Mouse (Mus musculus) CH12.LX (cell line): ENCODE data around the gene Mmp15. TPM values are rescaled to one million over a fixed set of nuclear protein-coding genes. Genes with fewer than 3 reads are reported as not detected.
A peak's percentile ranks its signal among the peaks of the same experiment; 100 is the strongest.

Experiments
- DNase-seq: peaks from one replicate; pipeline ENCODE4 v3.0.0-alpha.2; 2013; ENCODE audit errors: extremely low read depth
- H3K27ac ChIP-seq: 2 replicates; pipeline ENCODE4 v1.5.1; 2012; ENCODE audit warnings: low read depth, mild to moderate bottlenecking, control low read depth, moderate library complexity; ENCODE audit not compliant: insufficient read depth
- H3K27me3 ChIP-seq: replicated peaks from 2 replicates; pipeline ENCODE3; 2012; ENCODE audit warnings: inconsistent platforms
- H3K36me3 ChIP-seq, 2 experiments: replicated peaks in 1 of 2; 2 replicates each; pipeline versions ENCODE3 to v1.6.1; 2012; ENCODE audit warnings: inconsistent platforms in 1 of 2, low read length in 1 of 2, mild to moderate bottlenecking in 1 of 2, mixed read lengths in 1 of 2, moderate library complexity in 1 of 2; ENCODE audit not compliant: control insufficient read depth in 1 of 2, insufficient read depth in 1 of 2
- H3K4me1 ChIP-seq, 2 experiments: 2 replicates each; pipeline ENCODE4 v1.6.1; 2012; ENCODE audit warnings: inconsistent platforms in 1 of 2, moderate library complexity in 1 of 2; ENCODE audit not compliant: insufficient read depth in 2 of 2, control insufficient read depth in 1 of 2
- H3K4me2 ChIP-seq: 2 replicates; pipeline ENCODE4 v1.6.1; 2012; ENCODE audit warnings: low read depth, mild to moderate bottlenecking, control low read depth; ENCODE audit not compliant: poor library complexity, insufficient read depth, severe bottlenecking
- H3K4me3 ChIP-seq, 3 experiments: fragments of 150-350 bp in 1 of 3; sonication (generic) in 1 of 3; replicated peaks in 1 of 3; 2 replicates each; pipeline versions ENCODE3 to v1.5.1; 2011 to 2012; ENCODE audit warnings: low read depth in 2 of 3, low read length in 2 of 3, mild to moderate bottlenecking in 2 of 3, moderate library complexity in 2 of 3, control low read depth in 1 of 3, improper control_type of control experiment in 1 of 3, inconsistent platforms in 1 of 3, mixed read lengths in 1 of 3; ENCODE audit not compliant: poor library complexity in 1 of 3
- H3K79me2 ChIP-seq: replicated peaks from 2 replicates; pipeline ENCODE4 v1.6.1; 2012; ENCODE audit warnings: mild to moderate bottlenecking, moderate library complexity; ENCODE audit not compliant: control insufficient read depth, poor library complexity, insufficient read depth, severe bottlenecking; ENCODE audit errors: extremely low read depth
- H3K9ac ChIP-seq: 2 replicates; pipeline ENCODE4 v1.6.1; 2012; ENCODE audit warnings: low read depth, mild to moderate bottlenecking, control low read depth, moderate library complexity; ENCODE audit not compliant: insufficient read depth
- H3K9me3 ChIP-seq: replicated peaks from 2 replicates; pipeline ENCODE3; 2012; ENCODE audit warnings: low read length, inconsistent platforms, mixed read lengths
- BHLHE40 ChIP-seq: IDR thresholded peaks from 2 replicates; pipeline ENCODE4 v1.6.1; 2011; ENCODE audit warnings: mild to moderate bottlenecking, low read depth, low read length, improper control_type of control experiment
- CHD1 ChIP-seq: IDR thresholded peaks from 2 replicates; pipeline ENCODE4 v1.6.1; 2012; ENCODE audit warnings: low read depth, low read length, improper control_type of control experiment, inconsistent platforms
- CHD2 ChIP-seq: IDR thresholded peaks from 2 replicates; pipeline ENCODE4 v1.6.1; 2011; ENCODE audit warnings: low read length, improper control_type of control experiment
- CTCF ChIP-seq, 2 experiments: IDR thresholded peaks in 1 of 2; conservative IDR thresholded peaks in 1 of 2; 2 replicates each; pipeline ENCODE4 v1.5.1; 2011 to 2012; ENCODE audit warnings: low read depth in 2 of 2, low read length in 2 of 2, improper control_type of control experiment in 1 of 2, inconsistent platforms in 1 of 2, mild to moderate bottlenecking in 1 of 2, moderate library complexity in 1 of 2
- EP300 ChIP-seq: IDR thresholded peaks from 2 replicates; pipeline ENCODE4 v1.6.1; 2011; ENCODE audit warnings: low read length, improper control_type of control experiment
- ETS1 ChIP-seq: conservative IDR thresholded peaks from 2 replicates; pipeline ENCODE4 v1.6.1; 2012; ENCODE audit warnings: low read depth, mild to moderate bottlenecking, inconsistent platforms, low read length, improper control_type of control experiment, moderate library complexity
- GABPA ChIP-seq: IDR thresholded peaks from 2 replicates; pipeline ENCODE4 v1.6.1; 2012; ENCODE audit warnings: low read depth, low read length, improper control_type of control experiment, inconsistent platforms; ENCODE audit not compliant: insufficient replicate concordance
- JUN ChIP-seq: IDR thresholded peaks from 2 replicates; pipeline ENCODE4 v1.6.1; 2011; ENCODE audit warnings: low read depth, mild to moderate bottlenecking, low read length, improper control_type of control experiment, moderate library complexity; ENCODE audit not compliant: insufficient read depth
- MAFK ChIP-seq: IDR thresholded peaks from 2 replicates; pipeline ENCODE4 v1.6.1; 2011; ENCODE audit warnings: low read length, improper control_type of control experiment; ENCODE audit not compliant: insufficient replicate concordance
- MAZ ChIP-seq: IDR thresholded peaks from 2 replicates; pipeline ENCODE4 v1.6.1; 2012; ENCODE audit warnings: low read depth, mild to moderate bottlenecking, inconsistent platforms, low read length, improper control_type of control experiment, moderate library complexity
- MEF2A ChIP-seq: IDR thresholded peaks from 2 replicates; pipeline ENCODE4 v1.6.1; 2014; ENCODE audit warnings: low read depth, mild to moderate bottlenecking, inconsistent platforms, low read length, improper control_type of control experiment, borderline replicate concordance
- MXI1 ChIP-seq: IDR thresholded peaks from 2 replicates; pipeline ENCODE4 v1.6.1; 2011; ENCODE audit warnings: mild to moderate bottlenecking, low read depth, low read length, improper control_type of control experiment
- NRF1 ChIP-seq: IDR thresholded peaks from 2 replicates; pipeline ENCODE4 v1.6.1; 2014; ENCODE audit warnings: low read depth, mild to moderate bottlenecking, inconsistent platforms, low read length, improper control_type of control experiment, moderate library complexity
- PAX5 ChIP-seq: IDR thresholded peaks from 2 replicates; pipeline ENCODE4 v1.6.1; 2012; ENCODE audit warnings: low read length, inconsistent platforms, mixed read lengths
- POLR2AphosphoS2 ChIP-seq: IDR thresholded peaks from 2 replicates; pipeline ENCODE4 v1.6.1; 2011; ENCODE audit warnings: low read depth, low read length, improper control_type of control experiment
- RAD21 ChIP-seq: IDR thresholded peaks from 2 replicates; pipeline ENCODE4 v1.6.1; 2011; ENCODE audit warnings: low read depth, mild to moderate bottlenecking, low read length, improper control_type of control experiment, moderate library complexity
- SIN3A ChIP-seq: IDR thresholded peaks from 2 replicates; pipeline ENCODE4 v1.6.1; 2012; ENCODE audit warnings: low read length, improper control_type of control experiment, inconsistent platforms
- SMC3 ChIP-seq: IDR thresholded peaks from 2 replicates; pipeline ENCODE4 v1.6.1; 2011; ENCODE audit warnings: low read depth, low read length, improper control_type of control experiment
- USF1 ChIP-seq: IDR thresholded peaks from 2 replicates; pipeline ENCODE4 v1.6.1; 2014; ENCODE audit warnings: low read depth, mild to moderate bottlenecking, inconsistent platforms, low read length, improper control_type of control experiment
- dilution Hi-C: fragments of 300-500 bp; cut with MboI; formaldehyde crosslinking; loops from 2 replicates; pipeline ENCODE4 v1.14.3; 2020; ENCODE audit warnings: low sequenced_read_pairs; ENCODE audit not compliant: extremely low pct_unique_long_range_greater_than_20kb, extremely low pct_ligation_motif_present
- in situ Hi-C: fragments of 300-500 bp; cut with MboI; formaldehyde crosslinking; loops from 3 replicates; pipeline ENCODE4 v1.14.3; 2019; ENCODE audit warnings: low sequenced_read_pairs, low pct_ligation_motif_present, low pct_unique_long_range_greater_than_20kb, mixed read lengths
- polyA plus RNA-seq: library from polyadenylated mRNA; unstranded; fragments of >175 nt; gene quantifications from 2 replicates; pipeline ENCODE4 v1.2.1, GENCODE M21; 2012; ENCODE audit warnings: low read depth; ENCODE audit not compliant: insufficient read length
- total RNA-seq, 2 experiments: library from RNA; depleted of rRNA; stranded (reverse); fragments of 300-350 nt in 1 of 2; fragments of >200 nt in 1 of 2; gene quantifications; 2 replicates each; pipeline ENCODE4 v1.2.3; 2012 to 2014

The Mmp15 gene
- total and polyA plus RNA-seq, 3 experiments, result 0.04 to 0.44 TPM; not detected in 1

DNA sequence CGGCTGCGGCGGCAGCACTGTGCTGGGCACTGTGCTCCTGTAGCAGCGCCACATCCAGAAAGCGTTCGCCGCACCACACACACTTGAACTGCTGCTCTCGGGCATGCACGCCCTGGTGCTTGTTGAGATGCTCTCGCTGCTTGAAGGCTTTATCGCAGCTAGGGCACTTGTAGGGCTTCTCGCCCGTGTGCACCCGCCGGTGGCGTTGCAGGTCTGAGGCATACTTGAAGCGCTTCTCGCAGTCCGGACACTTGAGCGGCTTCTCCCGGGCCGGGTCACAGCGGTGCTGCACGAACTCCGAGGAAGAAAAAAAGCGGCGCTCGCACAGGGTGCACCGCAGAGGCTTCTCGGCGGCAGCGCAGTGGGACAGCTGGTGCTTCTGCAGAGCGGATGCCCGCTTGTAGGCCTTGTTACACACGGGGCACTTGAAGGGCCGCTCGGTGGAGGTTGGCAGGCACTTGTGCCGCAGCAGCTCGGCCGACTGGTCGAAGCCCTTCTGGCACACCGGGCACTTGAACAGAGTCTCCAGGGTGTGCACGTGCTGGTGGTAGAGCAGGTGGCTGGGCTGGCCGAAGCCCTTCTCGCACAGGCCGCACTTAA, 24.1 kb upstream of the Mmp15 start:
- Histone ChIP-seq H3K79me2 (peaks cover 2% of the 10 kb centered on the region; the same call in 1 of the 2 replicates), H3K4me3 (no peak overlapping the region), H3K9me3 (no peaks in the 10 kb centered on the region), H3K27me3 (no peaks in the 10 kb centered on the region), H3K4me1 (peaks cover under 1 to 13% of the 10 kb centered on the region in 2 experiments; a peak in 3 of 4 replicates), H3K27ac (no peak overlapping the region), H3K4me2 (no peak overlapping the region), H3K36me3 (peaks cover 34 to 59% of the 10 kb centered on the region in 2 experiments), H3K9ac (no peak overlapping the region)
- TF ChIP-seq CHD2 (no peak), SMC3 (no peak), RAD21 (no peak), ETS1 (no peak), MAFK (no peak), JUN (no peak), SIN3A (no peak), GABPA (no peak), MAZ (no peak), CTCF (conservative IDR thresholded peaks at IDR 0.05 in 1 of 2, IDR thresholded peaks at IDR 0.05 in 1 of 2; ENCODE audit: low read depth in 2 of 2, low read length in 2 of 2) (no peak), POLR2AphosphoS2 (no peak), NRF1 (no peak), EP300 (no peak), MEF2A (no peak), BHLHE40 (no peak)
- dilution Hi-C loops (no loop called here), in situ Hi-C loops (no loop called here)
- no peak for DNase-seq

DNA sequence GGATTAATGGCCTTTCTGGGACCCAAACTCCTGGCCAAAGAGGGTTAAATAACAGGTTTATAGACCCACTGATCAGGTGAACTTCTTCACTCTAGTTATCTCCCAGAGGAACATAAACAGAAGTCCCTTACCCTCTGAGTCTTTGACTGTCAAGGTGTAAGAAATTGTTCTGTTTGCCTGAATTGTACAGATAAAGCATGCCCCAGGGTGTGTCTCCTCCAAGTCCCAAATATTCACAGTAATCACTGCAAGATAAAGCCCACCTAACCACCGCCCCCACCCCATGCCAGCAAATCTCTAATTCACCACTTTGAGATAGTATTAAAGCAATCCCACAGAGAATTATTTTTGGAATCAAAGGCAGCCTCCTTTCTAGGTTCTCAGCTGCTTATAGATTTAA, 21.7 kb upstream of the Mmp15 start:
- dilution Hi-C loops (no loop called here), in situ Hi-C loops (loop anchor here (5.0 kb wide), 2 partner anchors 73 to 97 kb away; no protein-coding TSS in a partner anchor)
- Histone ChIP-seq H3K4me1 (peaks cover 6 to 18% of the 10 kb centered on the region in 2 experiments), H3K9ac (peak overlapping the region; percentile 81; the same call in 1 of the 2 replicates), H3K27me3 (no peaks in the 10 kb centered on the region), H3K36me3 (peaks cover 34 to 62% of the 10 kb centered on the region in 2 experiments), H3K79me2 (peaks cover 2% of the 10 kb centered on the region; the same call in 1 of the 2 replicates), H3K4me3 (no peak overlapping the region), H3K27ac (no peak overlapping the region), H3K4me2 (peak overlapping the region; percentile 88; the same call in 1 of the 2 replicates), H3K9me3 (no peaks in the 10 kb centered on the region)
- TF ChIP-seq CHD1 (no peak), PAX5 (no peak), RAD21 (no peak), USF1 (no peak), MXI1 (no peak)
- DNase-seq, result no peak
